Mouse (Mus musculus) thymus, adult 2 months (tissue): ENCODE data around the gene Nrp1.

Source experiments
- CTCF ChIP-seq: fragments of 200-500 bp; IDR thresholded peaks from 2 replicates; pipeline ENCODE4 v1.5.1; 2012; ENCODE audit warnings: mild to moderate bottlenecking, control low read depth, low read length, moderate library complexity, borderline replicate concordance; ENCODE audit not compliant: control insufficient read depth, poor library complexity, insufficient read depth; ENCODE audit errors: extremely low read depth
- POLR2A ChIP-seq: fragments of 200-500 bp; IDR thresholded peaks from 2 replicates; pipeline ENCODE4 v1.6.1; 2012; ENCODE audit warnings: mild to moderate bottlenecking, low read length, control low read depth, moderate library complexity; ENCODE audit not compliant: control insufficient read depth, poor library complexity, insufficient read depth; ENCODE audit errors: extremely low read depth

DNA sequence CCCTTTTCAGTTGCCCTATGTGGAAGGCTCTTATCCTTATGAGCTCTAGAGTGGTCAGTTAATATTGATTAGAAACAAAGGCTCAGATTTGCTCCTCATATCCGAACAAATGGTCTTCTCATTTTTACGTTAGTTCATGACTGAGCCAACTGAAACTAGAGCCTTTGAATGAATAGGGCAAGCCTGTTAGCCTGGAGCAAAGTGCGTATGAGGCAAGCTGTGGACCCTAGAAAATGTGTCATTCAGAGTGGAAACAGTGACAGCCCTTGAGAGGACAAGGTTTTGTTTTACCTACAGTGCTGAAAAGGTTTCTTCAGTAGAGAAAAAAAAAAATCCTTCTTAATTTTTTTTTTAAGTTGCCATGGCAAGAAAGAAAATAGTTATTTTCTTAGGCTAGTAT, 124.9 kb downstream of the Nrp1 start:
- TF ChIP-seq POLR2A: no peak
- TF ChIP-seq CTCF: no peak
